Mouse (Mus musculus): Measurements from ENCODE around the gene Egfl8.

The Egfl8 gene

GRCm38 (mm10) chr17:34629221-34629751 is 13.5 kb upstream of the Egfl8 start, which contains the start of gene Prrt1:
Gene Prrt1 (plus strand): TSS chr17:34629533.
- DNase-seq (ENCODE audit: extremely low read depth, low read depth, low spot score), result no peak

GRCm38 (mm10) chr17:34628644-34628967 is 12.8 kb upstream of the Egfl8 start:
- no peak for DNase-seq (ENCODE audit: extremely low read depth, low read depth, low spot score)

- no peak for DNase-seq (ENCODE audit: extremely low read depth, low read depth, low spot score)
Observed at GRCm38 (mm10) chr17:34627943-34628643, 12.3 kb upstream of the Egfl8 start, which contains the start of gene Ppt2. Gene Ppt2 (minus strand): TSS chr17:34628510.

- DNase-seq (ENCODE audit: extremely low read depth, low read depth, low spot score), result no peak
Observed at GRCm38 (mm10) chr17:34627093-34627942, 11.5 kb upstream of the Egfl8 start.

GRCm38 (mm10) chr17:34626773-34627092 is 11.0 kb upstream of the Egfl8 start:
- DNase-seq (ENCODE audit: extremely low read depth, low read depth, low spot score), result no peak

GRCm38 (mm10) chr17:34626062-34626772 is 10.4 kb upstream of the Egfl8 start:
- no peak for DNase-seq (ENCODE audit: extremely low read depth, low read depth, low spot score)

GRCm38 (mm10) chr17:34624981-34625380 is 9.2 kb upstream of the Egfl8 start:
- DNase-seq (ENCODE audit: extremely low read depth, low read depth, low spot score), result no peak

- DNase-seq (ENCODE audit: extremely low read depth, low read depth, low spot score), result no peak
Observed at GRCm38 (mm10) chr17:34623161-34623560, 7.4 kb upstream of the Egfl8 start.

- DNase-seq (ENCODE audit: extremely low read depth, low read depth, low spot score), result no peak
Observed at GRCm38 (mm10) chr17:34621006-34621405, 5.2 kb upstream of the Egfl8 start.

- DNase-seq (ENCODE audit: extremely low read depth, low read depth, low spot score), result no peak
Observed at GRCm38 (mm10) chr17:34618999-34619398, 3.2 kb upstream of the Egfl8 start.

GRCm38 (mm10) chr17:34613830-34614229 is 1.9 kb downstream of the Egfl8 start:
- no peak for DNase-seq (ENCODE audit: extremely low read depth, low read depth, low spot score)

GRCm38 (mm10) chr17:34613054-34613645 is 2.6 kb downstream of the Egfl8 start:
- no peak for DNase-seq (ENCODE audit: extremely low read depth, low read depth, low spot score)

- DNase-seq (ENCODE audit: extremely low read depth, low read depth, low spot score), result no peak
Observed at GRCm38 (mm10) chr17:34611050-34611449, 4.7 kb downstream of the Egfl8 start.

GRCm38 (mm10) chr17:34607997-34608396 is 7.8 kb downstream of the Egfl8 start:
- DNase-seq (ENCODE audit: extremely low read depth, low read depth, low spot score), result no peak

GRCm38 (mm10) chr17:34606186-34607039 is 9.4 kb downstream of the Egfl8 start:
- DNase-seq (ENCODE audit: extremely low read depth, low read depth, low spot score), result no peak

- no peak for DNase-seq (ENCODE audit: extremely low read depth, low read depth, low spot score)
Observed at GRCm38 (mm10) chr17:34605609-34606008, 10.2 kb downstream of the Egfl8 start.

- DNase-seq (ENCODE audit: extremely low read depth, low read depth, low spot score), result no peak
Observed at GRCm38 (mm10) chr17:34604511-34605237, 11.1 kb downstream of the Egfl8 start.

- peak; percentile 91 for DNase-seq (ENCODE audit: extremely low read depth, low read depth, low spot score)
Observed at GRCm38 (mm10) chr17:34604061-34604508, 11.7 kb downstream of the Egfl8 start, which contains the start of gene Agpat1. Gene Agpat1 (plus strand): TSS chr17:34604262.

- DNase-seq (ENCODE audit: extremely low read depth, low read depth, low spot score), result peak; percentile 100
Observed at GRCm38 (mm10) chr17:34603375-34604060, 12.3 kb downstream of the Egfl8 start, which contains the start of gene Rnf5. Gene Rnf5 (minus strand): TSS chr17:34603690.
